Comparison of ENCODE assay signal across 24 mouse cellular contexts in the genomic region with DNA sequence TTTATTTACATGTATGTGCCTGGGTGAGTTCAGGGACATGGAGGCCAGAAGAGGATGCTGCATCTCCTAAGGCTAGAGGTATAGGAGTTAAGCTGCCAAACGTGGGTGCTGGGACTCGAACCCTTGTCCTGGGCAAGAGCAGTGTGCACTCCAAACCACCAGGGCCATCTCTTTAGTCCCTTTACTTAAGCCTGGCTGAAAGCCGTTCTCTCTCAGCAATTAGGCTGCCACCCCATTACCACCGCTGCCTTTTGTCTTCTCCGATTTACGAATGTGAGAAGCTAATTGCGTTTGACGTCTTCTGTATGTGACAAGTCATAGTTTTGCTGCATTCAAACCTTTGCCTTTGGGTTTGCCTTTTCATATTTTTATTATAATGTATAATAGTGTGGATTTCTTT.
"Had no signal": no experiment of that assay in that cellular context is flagged by ENCODE, and none has a peak within 500 bp of the region (broad histone marks: within the 10 kb centered on the region; RNA-seq: fewer than 3 reads in every experiment).

No protein-coding gene starts in this region.

- H3K27ac ChIP-seq: heart, adult 2 months; hindbrain, embryonic 10.5 days; hindbrain, embryonic 12.5 days; hindbrain, embryonic 14.5 days; intestine, embryonic 15.5 days; layer of hippocampus, adult 2 months; limb, embryonic 13.5 days; limb, embryonic 15.5 days; liver, embryonic 12.5 days; liver, embryonic 14.5 days had no signal

- H3K9ac ChIP-seq: hindbrain, embryonic 12.5 days; hindbrain, embryonic 14.5 days; intestine, embryonic 15.5 days; limb, embryonic 13.5 days; limb, embryonic 15.5 days; liver, embryonic 12.5 days; liver, embryonic 14.5 days had no signal

- H3K27me3 ChIP-seq: hindbrain, embryonic 12.5 days; intestine, embryonic 15.5 days; limb, embryonic 13.5 days; limb, embryonic 15.5 days; liver, embryonic 12.5 days had no signal

- H3K9me3 ChIP-seq: hindbrain, embryonic 10.5 days; hindbrain, embryonic 12.5 days; intestine, embryonic 15.5 days; limb, embryonic 13.5 days; limb, embryonic 15.5 days; liver, embryonic 12.5 days had no signal

- H3K36me3 ChIP-seq: hindbrain, embryonic 10.5 days; hindbrain, embryonic 12.5 days; intestine, embryonic 15.5 days; limb, embryonic 13.5 days; limb, embryonic 15.5 days had no signal

- H3K4me3 ChIP-seq: heart, adult 2 months; hindbrain, embryonic 10.5 days; hindbrain, embryonic 12.5 days; intestine, embryonic 15.5 days; layer of hippocampus, adult 2 months; limb, embryonic 13.5 days; limb, embryonic 15.5 days; liver, embryonic 12.5 days had no signal

- DNase-seq: gastrocnemius, postnatal 14 days; heart, adult 2 months; heart, postnatal 10 days; heart, postnatal 4 days; kidney, adult 18-20 months; kidney, adult 8-10 months; kidney, postnatal 10 days; kidney, postnatal 25 days; kidney, postnatal 4 days; layer of hippocampus, postnatal 36 days; left cerebral cortex, postnatal 4 days had no signal

- H3K4me2 ChIP-seq: heart, embryonic 11.5 days; hindbrain, embryonic 12.5 days; hindbrain, embryonic 14.5 days; intestine, embryonic 15.5 days; limb, embryonic 13.5 days; limb, embryonic 15.5 days; liver, embryonic 12.5 days had no signal

- H3K4me1 ChIP-seq: hindbrain, embryonic 10.5 days; hindbrain, embryonic 12.5 days; intestine, embryonic 15.5 days; limb, embryonic 13.5 days; limb, embryonic 15.5 days had no signal

- ATAC-seq: hindbrain, embryonic 16.5 days; inflammation-experienced regulatory T-cells, adult 6 months; intestine, embryonic 15.5 days; intestine, postnatal 0 days; liver, embryonic 12.5 days had no signal
